Mouse (Mus musculus) lung, embryonic 15.5 days (tissue): ENCODE measurements around the gene Tulp2. TPM values are rescaled to one million over a fixed set of nuclear protein-coding genes. Genes with fewer than 3 reads are reported as not detected.
A peak's percentile ranks its signal among the peaks of the same experiment; 100 is the strongest.
"Not testable (repeated sequence)": the region's sequence is repeated elsewhere in the genome, so short reads cannot be mapped to it uniquely, and the experiment has no call there.

Experiments used
- ATAC-seq: fragments of 200-750 bp; cut with Nextera tagmentation; 2 replicates; pipeline ENCODE4 v1.8.0; 2017; ENCODE audit warnings: moderate number of reproducible peaks, borderline replicate concordance; ENCODE audit not compliant: low FRiP score, low TSS enrichment; ENCODE audit errors: extremely low read depth
- H3K27ac ChIP-seq: fragments of 300-500 bp; sonication (generic); 2 replicates; pipeline ENCODE4 v1.5.1; 2015; ENCODE audit warnings: moderate library complexity, mild to moderate bottlenecking, inconsistent platforms
- H3K27me3 ChIP-seq: fragments of 300-500 bp; sonication (generic); 2 replicates; pipeline ENCODE4 v1.6.1; 2015; ENCODE audit warnings: inconsistent platforms
- H3K36me3 ChIP-seq: fragments of 300-500 bp; sonication (generic); 2 replicates; pipeline ENCODE4 v1.6.1; 2015; ENCODE audit warnings: inconsistent platforms
- H3K4me1 ChIP-seq: fragments of 300-500 bp; sonication (generic); 2 replicates; pipeline ENCODE4 v1.6.1; 2015; ENCODE audit warnings: inconsistent platforms
- H3K4me2 ChIP-seq: fragments of 300-500 bp; sonication (generic); 2 replicates; pipeline ENCODE4 v1.6.1; 2015; ENCODE audit warnings: inconsistent platforms, mild to moderate bottlenecking, moderate library complexity
- H3K4me3 ChIP-seq: fragments of 300-500 bp; sonication (generic); 2 replicates; pipeline ENCODE4 v1.5.1; 2015; ENCODE audit warnings: mild to moderate bottlenecking, inconsistent platforms
- H3K9ac ChIP-seq: fragments of 300-500 bp; sonication (generic); 2 replicates; pipeline ENCODE4 v1.6.1; 2015; ENCODE audit warnings: inconsistent platforms
- H3K9me3 ChIP-seq: fragments of 300-500 bp; sonication (generic); 2 replicates; pipeline ENCODE4 v1.6.1; 2016; ENCODE audit warnings: inconsistent platforms
- WGBS: fragments of 180-500 bp; shearing (Covaris S2); methylation state at CpG from one replicate; pipeline ENCODE4 v1.1.7; 2015; 5-methylcytosine and 5-hydroxymethylcytosine counted together
- polyA plus RNA-seq: library from polyadenylated mRNA; unstranded; fragments of >200 nt; fragmentation: Nextera tagmentation; extraction: Ambion mirVana; gene quantifications from 2 replicates; pipeline ENCODE4 v1.2.1, GENCODE M21; 2015

Tulp2 gene
- polyA plus RNA-seq, 1 experiment from 2014 or later, result 0.74 TPM

- Histone ChIP-seq H3K4me1 (peaks cover 9% of the 10 kb centered on the region; the same call in 1 of the 2 replicates), H3K36me3 (no peaks in the 10 kb centered on the region), H3K4me2 (peak overlapping the region; percentile 22; the same call in 1 of the 2 replicates), H3K27ac (no peak overlapping the region), H3K27me3 (no peaks in the 10 kb centered on the region), H3K9ac (no peak overlapping the region), H3K4me3 (no peak overlapping the region), H3K9me3 (no peaks in the 10 kb centered on the region)
- peak; percentile 29; the same call in 1 of the 2 replicates for ATAC-seq
- 27% methylated on average over 16 of the region's 16 CpGs for WGBS
These were observed 33.8 kb downstream of the Tulp2 start for GRCm38 (mm10) chr7:45515436-45515835.

- not testable (repeated sequence) for H3K27me3 ChIP-seq, H3K4me2 ChIP-seq, ATAC-seq, H3K4me3 ChIP-seq, H3K36me3 ChIP-seq, H3K9ac ChIP-seq, H3K27ac ChIP-seq, H3K9me3 ChIP-seq
- H3K4me1 ChIP-seq, result peaks cover 14% of the 10 kb centered on the region; the same call in 1 of the 2 replicates
- WGBS, result 60% methylated on average over 5 of the region's 5 CpGs
These were observed 35.2 kb downstream of the Tulp2 start for GRCm38 (mm10) chr7:45516846-45517245.

- no peak overlapping the region for H3K9ac ChIP-seq
- H3K27ac ChIP-seq, result no peak overlapping the region
- H3K4me2 ChIP-seq, result no peak overlapping the region
- WGBS, result 80% methylated on average over 16 of the region's 16 CpGs
- H3K9me3 ChIP-seq, result no peaks in the 10 kb centered on the region
- H3K4me3 ChIP-seq, result no peak overlapping the region
- peaks cover 1% of the 10 kb centered on the region; the same call in 1 of the 2 replicates for H3K36me3 ChIP-seq
- no peaks in the 10 kb centered on the region for H3K27me3 ChIP-seq
- ATAC-seq, result no peak
- H3K4me1 ChIP-seq, result peaks cover 29% of the 10 kb centered on the region
These were observed 36.9 kb downstream of the Tulp2 start for GRCm38 (mm10) chr7:45518618-45519017.

- H3K9ac ChIP-seq, result no peak overlapping the region
- no peak overlapping the region for H3K4me2 ChIP-seq
- H3K4me3 ChIP-seq, result no peak overlapping the region
- H3K4me1 ChIP-seq, result peaks cover 35% of the 10 kb centered on the region
- H3K27ac ChIP-seq, result no peak overlapping the region
- no peaks in the 10 kb centered on the region for H3K9me3 ChIP-seq
- WGBS, result 70% methylated on average over 8 of the region's 8 CpGs
- H3K36me3 ChIP-seq, result peaks cover 4% of the 10 kb centered on the region; the same call in 1 of the 2 replicates
- no peak for ATAC-seq
- no peaks in the 10 kb centered on the region for H3K27me3 ChIP-seq
These were observed 37.9 kb downstream of the Tulp2 start for GRCm38 (mm10) chr7:45519345-45520120.

DNA sequence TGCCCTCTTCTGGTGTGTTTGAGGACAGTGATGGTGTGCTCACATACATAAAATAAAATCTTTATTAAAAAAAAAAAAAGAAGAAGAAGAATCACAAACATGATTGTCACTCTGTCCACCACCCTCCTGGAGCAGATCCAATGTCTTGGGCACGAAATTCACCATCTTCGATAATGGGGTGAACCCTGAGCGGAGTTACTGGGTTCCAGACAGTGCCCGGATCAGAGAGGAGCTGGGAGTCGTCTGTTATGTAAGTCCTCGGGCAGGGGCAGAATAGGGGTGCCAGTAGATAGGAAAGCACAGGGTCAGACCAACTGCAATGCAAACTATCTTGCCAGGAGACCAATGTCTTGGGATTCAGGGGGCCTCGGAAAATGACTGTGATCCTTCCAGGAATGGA is 38.9 kb downstream of the Tulp2 start:
- WGBS, result 84% methylated on average over 7 of the region's 7 CpGs
- Histone ChIP-seq H3K36me3 (peaks cover 4% of the 10 kb centered on the region; the same call in 1 of the 2 replicates), H3K4me2 (no peak overlapping the region), H3K4me3 (no peak overlapping the region), H3K4me1 (peaks cover 35% of the 10 kb centered on the region), H3K9ac (no peak overlapping the region), H3K27me3 (no peaks in the 10 kb centered on the region), H3K27ac (no peak overlapping the region), H3K9me3 (no peaks in the 10 kb centered on the region)
- ATAC-seq, result no peak

DNA sequence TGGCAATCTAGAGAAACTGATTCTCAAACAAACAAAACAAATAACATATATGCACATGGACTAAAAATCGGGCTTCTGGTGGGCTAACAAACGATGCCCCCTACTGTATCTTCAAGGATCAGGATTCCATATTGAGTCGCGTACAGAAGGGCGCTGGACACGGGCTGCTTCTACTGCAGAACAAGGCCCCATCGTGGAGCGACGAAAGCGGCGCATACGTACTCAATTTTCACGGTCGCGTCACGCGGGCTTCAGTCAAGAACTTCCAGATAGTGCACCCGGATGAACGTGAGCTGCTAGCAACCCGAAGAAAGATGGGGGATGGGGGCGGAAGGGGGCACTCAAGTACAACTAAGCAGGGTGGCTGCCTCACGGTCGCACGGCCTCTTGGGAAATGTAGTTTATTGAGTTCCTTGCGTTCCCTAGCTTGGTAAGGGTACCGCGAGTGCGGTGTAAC is 40.1 kb downstream of the Tulp2 start:
- peak overlapping the region; percentile 61 for H3K4me3 ChIP-seq
- no peaks in the 10 kb centered on the region for H3K9me3 ChIP-seq
- H3K4me2 ChIP-seq, result peak overlapping the region; percentile 64
- peak overlapping the region; percentile 93 for H3K27ac ChIP-seq
- H3K36me3 ChIP-seq, result peaks cover 4% of the 10 kb centered on the region; the same call in 1 of the 2 replicates
- peak overlapping the region; percentile 63 for H3K9ac ChIP-seq
- ATAC-seq, result peak; percentile 64
- H3K4me1 ChIP-seq, result peaks cover 36% of the 10 kb centered on the region
- no peaks in the 10 kb centered on the region for H3K27me3 ChIP-seq
- WGBS, result under 1% methylated on average over 28 of the region's 28 CpGs

DNA sequence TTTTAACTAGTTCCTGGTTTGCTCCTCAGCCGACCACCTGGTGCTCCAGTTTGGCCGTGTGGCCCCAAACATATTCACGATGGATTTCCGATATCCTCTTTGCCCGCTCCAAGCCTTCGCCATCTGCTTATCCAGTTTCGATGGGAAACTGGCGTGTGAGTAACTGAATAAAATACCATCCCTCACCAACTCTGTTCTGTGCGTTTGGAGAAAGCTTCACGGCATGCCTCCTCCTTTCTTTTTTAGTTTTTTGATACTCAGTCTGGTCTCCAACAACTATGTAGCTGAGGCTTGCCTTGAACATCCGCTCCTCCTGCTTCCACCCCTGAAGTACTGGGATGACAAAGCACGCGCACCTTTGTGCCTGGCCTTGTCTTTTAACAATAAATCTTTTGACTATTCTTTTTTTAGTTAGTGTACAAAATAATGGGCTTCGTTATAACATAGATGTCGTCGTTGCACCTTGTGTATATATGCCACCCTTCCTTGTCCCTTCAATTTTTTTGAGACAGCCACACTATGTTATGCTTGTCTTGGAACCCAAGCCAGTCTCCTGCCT is 40.6 kb downstream of the Tulp2 start:
- Histone ChIP-seq H3K36me3 (peaks cover 4% of the 10 kb centered on the region; the same call in 1 of the 2 replicates), H3K9me3 (no peaks in the 10 kb centered on the region), H3K27me3 (no peaks in the 10 kb centered on the region), H3K27ac (0 out of 2 replicates have a peak overlapping the region, but pooled peaks have one; percentile 93), H3K4me2 (peak overlapping the region; percentile 64), H3K9ac (peak overlapping the region; percentile 63), H3K4me1 (peaks cover 39% of the 10 kb centered on the region), H3K4me3 (peak overlapping the region; percentile 61)
- 51% methylated on average over 16 of the region's 16 CpGs for WGBS
- no peak for ATAC-seq

GRCm38 (mm10) chr7:45522957-45523676 is 41.4 kb downstream of the Tulp2 start:
- Histone ChIP-seq H3K9me3 (no peaks in the 10 kb centered on the region), H3K4me1 (peaks cover 39% of the 10 kb centered on the region), H3K4me2 (0 out of 2 replicates have a peak overlapping the region, but pooled peaks have one; percentile 9), H3K9ac (no peak overlapping the region), H3K27me3 (no peaks in the 10 kb centered on the region), H3K36me3 (peaks cover 4% of the 10 kb centered on the region; the same call in 1 of the 2 replicates), H3K27ac (no peak overlapping the region), H3K4me3 (0 out of 2 replicates have a peak overlapping the region, but pooled peaks have one; percentile 8)
- 72% methylated on average over 18 of the region's 18 CpGs for WGBS
- no peak for ATAC-seq

- H3K36me3 ChIP-seq, result peaks cover 4% of the 10 kb centered on the region; the same call in 1 of the 2 replicates
- H3K9ac ChIP-seq, result no peak overlapping the region
- no peaks in the 10 kb centered on the region for H3K9me3 ChIP-seq
- no peak for ATAC-seq
- peaks cover 39% of the 10 kb centered on the region for H3K4me1 ChIP-seq
- 81% methylated on average over 13 of the region's 13 CpGs for WGBS
- H3K27ac ChIP-seq, result no peak overlapping the region
- H3K4me3 ChIP-seq, result 0 out of 2 replicates have a peak overlapping the region, but pooled peaks have one; percentile 8
- H3K27me3 ChIP-seq, result no peaks in the 10 kb centered on the region
- 0 out of 2 replicates have a peak overlapping the region, but pooled peaks have one; percentile 9 for H3K4me2 ChIP-seq
These were observed 42.0 kb downstream of the Tulp2 start for GRCm38 (mm10) chr7:45523678-45524170.

DNA sequence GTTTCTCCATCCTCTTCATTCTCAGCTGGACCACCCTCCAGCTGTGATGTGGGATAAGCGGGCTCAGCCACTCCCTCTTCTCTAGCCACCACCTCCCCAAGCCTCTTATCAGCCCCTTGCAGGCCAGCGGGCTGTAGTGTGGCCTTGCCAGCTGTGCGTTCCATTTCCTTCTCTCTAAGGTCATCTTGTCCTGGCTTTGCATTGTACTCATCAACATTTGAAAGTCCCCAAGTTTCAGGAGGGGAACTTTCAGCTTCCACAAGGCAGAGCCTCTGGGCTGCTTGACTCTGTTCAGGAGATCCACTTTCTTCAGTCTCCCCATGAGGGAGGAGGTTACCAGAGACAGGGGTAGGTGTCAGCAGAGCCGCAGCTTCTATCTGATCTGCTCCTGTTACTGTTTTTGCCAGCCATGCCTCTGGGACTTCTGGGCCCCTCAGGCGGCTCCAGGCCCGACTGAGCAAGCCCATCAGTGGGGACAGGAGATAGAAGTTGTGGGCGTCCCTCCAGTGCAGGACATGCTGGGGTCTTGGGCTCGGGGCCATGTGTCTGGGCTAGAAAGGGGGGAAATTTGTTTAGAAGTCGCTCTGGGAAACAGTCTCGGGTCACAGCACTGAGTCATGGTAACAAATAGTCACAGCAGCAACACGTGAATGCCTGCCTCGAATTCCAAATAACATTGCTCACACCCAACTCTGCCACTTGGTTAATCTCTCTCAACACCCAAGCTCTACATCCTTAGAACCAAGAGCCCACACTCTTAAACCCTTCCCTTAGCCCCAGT is 43.4 kb downstream of the Tulp2 start:
- ATAC-seq, result no peak
- Histone ChIP-seq H3K9ac (peak overlapping the region; percentile 92), H3K27me3 (no peaks in the 10 kb centered on the region), H3K36me3 (peaks cover 4% of the 10 kb centered on the region; the same call in 1 of the 2 replicates), H3K27ac (peak overlapping the region; percentile 85), H3K4me2 (peak overlapping the region; percentile 71), H3K9me3 (no peaks in the 10 kb centered on the region), H3K4me3 (peak overlapping the region; percentile 84), H3K4me1 (peaks cover 46% of the 10 kb centered on the region)
- WGBS, result 9% methylated on average over 12 of the region's 12 CpGs
